Mouse (Mus musculus): Measurements from ENCODE around the gene Gpa33. TPM values are rescaled to one million over a fixed set of nuclear protein-coding genes. Genes with fewer than 3 reads are reported as not detected.
A peak's percentile ranks its signal among the peaks of the same experiment; 100 is the strongest.

Gpa33 gene
- polyA plus RNA-seq, 1 experiment, result 3.8 TPM

- TF ChIP-seq POLR2A (IDR thresholded peaks at IDR 0.05; ENCODE audit: control insufficient read depth, extremely low read depth, insufficient read depth, low read length, poor library complexity) (no peak), CTCF (IDR thresholded peaks at IDR 0.05; ENCODE audit: borderline replicate concordance, control insufficient read depth, extremely low read depth, insufficient read depth, low read length, poor library complexity) (no peak)
- no peak overlapping the region for H3K27ac ChIP-seq (ENCODE audit: control insufficient read depth, insufficient read depth, low read length)
- no peak overlapping the region for H3K4me3 ChIP-seq (ENCODE audit: control insufficient read depth, insufficient read depth, low read length)
- no peak for DNase-seq
- H3K36me3 ChIP-seq (ENCODE audit: control insufficient read depth, insufficient read depth, low read length), result no peaks in the 10 kb centered on the region
- no peaks in the 10 kb centered on the region; the same call in 1 of the 2 replicates for H3K4me1 ChIP-seq (replicated peaks; ENCODE audit: control insufficient read depth, insufficient read depth, low read length)
- no peaks in the 10 kb centered on the region for H3K27me3 ChIP-seq (ENCODE audit: control insufficient read depth, insufficient read depth, low read length)
- WGBS, result 47% methylated on average over 4 of the region's 4 CpGs
Measured at GRCm38 (mm10) chr1:166149441-166149840, 19.4 kb downstream of the Gpa33 start.

GRCm38 (mm10) chr1:166150035-166150434 is 20.0 kb downstream of the Gpa33 start:
- WGBS, result 33% methylated on average over 7 of the region's 7 CpGs
- Histone ChIP-seq H3K4me3 (ENCODE audit: control insufficient read depth, insufficient read depth, low read length) (no peak overlapping the region), H3K36me3 (ENCODE audit: control insufficient read depth, insufficient read depth, low read length) (no peaks in the 10 kb centered on the region), H3K4me1 (replicated peaks; ENCODE audit: control insufficient read depth, insufficient read depth, low read length) (no peaks in the 10 kb centered on the region; the same call in 1 of the 2 replicates), H3K27me3 (ENCODE audit: control insufficient read depth, insufficient read depth, low read length) (no peaks in the 10 kb centered on the region), H3K27ac (ENCODE audit: control insufficient read depth, insufficient read depth, low read length) (no peak overlapping the region)
- TF ChIP-seq CTCF (IDR thresholded peaks at IDR 0.05; ENCODE audit: borderline replicate concordance, control insufficient read depth, extremely low read depth, insufficient read depth, low read length, poor library complexity) (no peak), POLR2A (IDR thresholded peaks at IDR 0.05; ENCODE audit: control insufficient read depth, extremely low read depth, insufficient read depth, low read length, poor library complexity) (no peak)
- DNase-seq, result no peak

GRCm38 (mm10) chr1:166151341-166151740 is 21.3 kb downstream of the Gpa33 start:
- H3K36me3 ChIP-seq (ENCODE audit: control insufficient read depth, insufficient read depth, low read length), result no peaks in the 10 kb centered on the region
- TF ChIP-seq POLR2A (IDR thresholded peaks at IDR 0.05; ENCODE audit: control insufficient read depth, extremely low read depth, insufficient read depth, low read length, poor library complexity), result no peak
- TF ChIP-seq CTCF (IDR thresholded peaks at IDR 0.05; ENCODE audit: borderline replicate concordance, control insufficient read depth, extremely low read depth, insufficient read depth, low read length, poor library complexity), result no peak
- no peaks in the 10 kb centered on the region; the same call in 1 of the 2 replicates for H3K4me1 ChIP-seq (replicated peaks; ENCODE audit: control insufficient read depth, insufficient read depth, low read length)

GRCm38 (mm10) chr1:166152034-166152433 is 22.0 kb downstream of the Gpa33 start:
- WGBS, result 96% methylated on average over 10 of the region's 10 CpGs
- H3K4me1 ChIP-seq (replicated peaks; ENCODE audit: control insufficient read depth, insufficient read depth, low read length), result no peaks in the 10 kb centered on the region; the same call in 1 of the 2 replicates
- no peak for DNase-seq
- H3K27me3 ChIP-seq (ENCODE audit: control insufficient read depth, insufficient read depth, low read length), result peaks cover 3% of the 10 kb centered on the region; the same call in 1 of the 2 replicates
- H3K4me3 ChIP-seq (ENCODE audit: control insufficient read depth, insufficient read depth, low read length), result no peak overlapping the region
- TF ChIP-seq POLR2A (IDR thresholded peaks at IDR 0.05; ENCODE audit: control insufficient read depth, extremely low read depth, insufficient read depth, low read length, poor library complexity) (no peak), CTCF (IDR thresholded peaks at IDR 0.05; ENCODE audit: borderline replicate concordance, control insufficient read depth, extremely low read depth, insufficient read depth, low read length, poor library complexity) (no peak)
- H3K27ac ChIP-seq (ENCODE audit: control insufficient read depth, insufficient read depth, low read length), result no peak overlapping the region
- no peaks in the 10 kb centered on the region for H3K36me3 ChIP-seq (ENCODE audit: control insufficient read depth, insufficient read depth, low read length)

More at GRCm38 (mm10) chr1:166151341-166151740, 21.3 kb downstream of the Gpa33 start:
- Histone ChIP-seq H3K4me3 (ENCODE audit: control insufficient read depth, insufficient read depth, low read length) (no peak overlapping the region), H3K27ac (ENCODE audit: control insufficient read depth, insufficient read depth, low read length) (no peak overlapping the region), H3K27me3 (ENCODE audit: control insufficient read depth, insufficient read depth, low read length) (peaks cover 3% of the 10 kb centered on the region; the same call in 1 of the 2 replicates)
- WGBS, result 82% methylated on average over 11 of the region's 11 CpGs
- DNase-seq, result no peak

- Histone ChIP-seq H3K27me3 (ENCODE audit: control insufficient read depth, insufficient read depth, low read length) (peaks cover 3% of the 10 kb centered on the region; the same call in 1 of the 2 replicates), H3K27ac (ENCODE audit: control insufficient read depth, insufficient read depth, low read length) (no peak overlapping the region), H3K36me3 (ENCODE audit: control insufficient read depth, insufficient read depth, low read length) (no peaks in the 10 kb centered on the region), H3K4me3 (ENCODE audit: control insufficient read depth, insufficient read depth, low read length) (no peak overlapping the region), H3K4me1 (replicated peaks; ENCODE audit: control insufficient read depth, insufficient read depth, low read length) (no peaks in the 10 kb centered on the region; the same call in 1 of the 2 replicates)
- WGBS, result 13% methylated on average over 18 of the region's 18 CpGs
- TF ChIP-seq CTCF (IDR thresholded peaks at IDR 0.05; ENCODE audit: borderline replicate concordance, control insufficient read depth, extremely low read depth, insufficient read depth, low read length, poor library complexity), result peak; percentile 89
- no peak for TF ChIP-seq POLR2A (IDR thresholded peaks at IDR 0.05; ENCODE audit: control insufficient read depth, extremely low read depth, insufficient read depth, low read length, poor library complexity)
- peak; percentile 93 for DNase-seq
Measured at GRCm38 (mm10) chr1:166153351-166154120, 23.5 kb downstream of the Gpa33 start.

- H3K4me3 ChIP-seq (ENCODE audit: control insufficient read depth, insufficient read depth, low read length), result no peak overlapping the region
- 18% methylated on average over 29 of the region's 29 CpGs for WGBS
Measured at GRCm38 (mm10) chr1:166154162-166155112, 24.4 kb downstream of the Gpa33 start.

More at GRCm38 (mm10) chr1:166154162-166155112, 24.4 kb downstream of the Gpa33 start:
- Histone ChIP-seq H3K4me1 (replicated peaks; ENCODE audit: control insufficient read depth, insufficient read depth, low read length) (no peaks in the 10 kb centered on the region; the same call in 1 of the 2 replicates), H3K27me3 (ENCODE audit: control insufficient read depth, insufficient read depth, low read length) (peaks cover 3% of the 10 kb centered on the region; the same call in 1 of the 2 replicates), H3K36me3 (ENCODE audit: control insufficient read depth, insufficient read depth, low read length) (no peaks in the 10 kb centered on the region), H3K27ac (ENCODE audit: control insufficient read depth, insufficient read depth, low read length) (no peak overlapping the region)
- TF ChIP-seq CTCF (IDR thresholded peaks at IDR 0.05; ENCODE audit: borderline replicate concordance, control insufficient read depth, extremely low read depth, insufficient read depth, low read length, poor library complexity), result peak; percentile 90
- no peak for TF ChIP-seq POLR2A (IDR thresholded peaks at IDR 0.05; ENCODE audit: control insufficient read depth, extremely low read depth, insufficient read depth, low read length, poor library complexity)
- DNase-seq, result peak; percentile 87
